Mouse (Mus musculus) adrenal gland, postnatal 25 days (tissue): ENCODE measurements around the gene Cacng5. TPM values are rescaled to one million over a fixed set of nuclear protein-coding genes. Genes with fewer than 3 reads are reported as not detected.
A peak's percentile ranks its signal among the peaks of the same experiment; 100 is the strongest.

Experiments
- DNase-seq: peaks from one replicate; pipeline ENCODE4 v3.0.0; 2021; ENCODE audit warnings: mixed read lengths
- total RNA-seq: library from RNA; stranded (reverse); gene quantifications from 2 replicates; pipeline ENCODE4 v1.2.3, GENCODE M21; 2021

The Cacng5 gene
- total RNA-seq, 1 experiment from 2014 or later, result 0.15 TPM

DNA sequence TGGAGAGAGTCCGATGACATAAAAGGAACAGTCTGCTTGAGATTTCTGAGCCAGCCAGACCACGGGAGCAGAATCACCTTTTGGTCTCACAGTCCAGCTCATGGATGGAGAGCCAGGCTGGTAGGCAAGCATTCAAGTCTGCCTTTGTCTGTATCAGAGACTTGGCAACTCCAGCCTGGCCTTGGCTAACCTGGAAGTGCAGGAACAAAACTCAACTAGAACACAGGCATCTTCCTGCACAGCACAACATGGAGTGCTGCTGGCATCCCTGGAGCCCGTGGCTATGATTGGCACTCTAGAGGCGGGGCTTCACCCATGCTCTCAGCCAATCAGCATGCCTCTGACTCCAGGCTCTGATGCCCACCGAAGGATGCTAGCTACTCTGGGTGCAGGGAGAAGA is 38.0 kb downstream of the Cacng5 start:
- no peak for DNase-seq

GRCm38 (mm10) chr11:107875861-107876494 is 38.9 kb downstream of the Cacng5 start:
- DNase-seq, result no peak

GRCm38 (mm10) chr11:107872743-107873142 is 42.1 kb downstream of the Cacng5 start:
- no peak for DNase-seq

GRCm38 (mm10) chr11:107867509-107867908 is 47.3 kb downstream of the Cacng5 start:
- no peak for DNase-seq

DNA sequence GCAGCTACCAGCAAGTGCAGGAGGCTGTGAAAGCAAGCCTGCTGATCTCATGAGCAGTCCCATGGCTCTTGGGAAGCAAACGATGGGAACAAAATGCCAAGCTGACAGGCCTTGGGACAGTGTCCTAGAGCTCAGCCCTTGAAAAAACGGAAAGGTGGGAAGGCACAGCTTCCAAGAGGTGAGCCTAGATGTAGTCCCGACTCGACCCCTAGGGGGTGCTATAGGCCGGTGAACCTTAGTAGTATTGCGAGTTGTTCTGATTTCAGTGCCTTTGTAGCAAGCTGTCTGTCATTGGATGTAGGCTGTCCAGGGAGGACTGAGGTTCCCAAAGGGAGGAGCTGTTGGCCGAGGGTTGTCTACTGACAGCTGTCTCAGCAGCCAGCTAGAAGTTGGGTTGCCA is 49.7 kb downstream of the Cacng5 start:
- DNase-seq, result peak; percentile 77

DNA sequence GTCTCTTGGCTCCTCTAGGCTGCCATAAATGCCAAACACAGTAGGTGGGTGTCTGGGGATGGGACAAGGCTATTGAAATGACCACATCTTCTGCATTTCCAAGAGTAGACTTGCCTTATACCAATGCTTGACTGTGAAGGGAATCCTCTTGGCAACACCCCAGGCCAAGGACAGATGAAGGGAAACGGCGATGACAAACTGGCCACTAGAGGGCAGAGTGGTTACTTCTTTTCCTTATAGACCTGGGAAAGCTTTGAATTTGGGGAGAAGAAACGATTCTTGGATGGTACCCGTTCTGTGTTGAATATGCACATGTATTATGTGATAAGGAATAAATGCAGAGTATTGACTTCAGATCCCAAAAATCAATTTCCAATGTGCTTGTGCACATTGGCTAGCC is 50.8 kb downstream of the Cacng5 start:
- DNase-seq, result peak; percentile 66

GRCm38 (mm10) chr11:107861738-107862137 is 53.1 kb downstream of the Cacng5 start:
- DNase-seq, result no peak

DNA sequence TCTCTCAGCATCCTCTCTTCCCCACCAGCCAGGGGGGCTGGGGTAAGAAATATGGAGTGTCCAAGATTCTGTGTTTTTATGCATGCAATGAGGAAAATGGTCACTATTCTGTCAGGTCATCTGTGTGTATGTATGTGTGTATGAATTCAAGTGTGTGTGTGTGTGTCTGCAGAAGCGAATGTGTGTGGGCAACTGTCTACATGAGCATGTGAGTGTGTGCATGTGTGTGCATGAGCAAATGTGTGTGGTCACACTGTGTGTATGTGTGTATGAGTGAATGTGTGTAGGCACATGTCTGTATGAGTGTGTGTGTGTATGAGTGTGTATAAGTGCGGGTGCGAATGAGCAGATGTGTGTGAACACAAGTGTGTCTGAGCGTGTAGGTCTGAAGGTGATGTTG is 55.0 kb downstream of the Cacng5 start:
- DNase-seq, result no peak

- DNase-seq, result peak; percentile 10
Observed at GRCm38 (mm10) chr11:107859288-107859687, 55.6 kb downstream of the Cacng5 start.

- peak; percentile 58 for DNase-seq
Observed at GRCm38 (mm10) chr11:107853088-107853487, 61.8 kb downstream of the Cacng5 start.

DNA sequence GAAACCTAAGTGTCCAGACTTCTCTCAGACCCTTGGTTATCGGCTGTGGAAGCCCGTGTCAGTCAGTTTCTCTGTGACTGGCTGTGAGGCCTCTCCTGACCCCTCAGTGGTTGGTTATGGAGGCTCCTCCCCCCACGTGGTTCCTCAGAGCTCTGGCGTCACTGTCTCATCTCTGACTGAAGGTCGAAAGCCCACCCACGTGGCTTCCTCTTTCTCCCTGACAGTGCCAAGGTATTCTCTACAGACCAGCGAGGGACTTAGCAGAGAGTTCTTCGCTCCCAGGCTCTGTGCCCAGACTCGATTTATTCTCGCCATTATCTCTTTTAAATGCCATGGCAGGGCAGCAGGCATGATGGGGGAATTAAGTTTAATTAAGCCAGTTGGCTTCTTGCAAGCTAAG is 65.2 kb downstream of the Cacng5 start:
- peak; percentile 3 for DNase-seq

DNA sequence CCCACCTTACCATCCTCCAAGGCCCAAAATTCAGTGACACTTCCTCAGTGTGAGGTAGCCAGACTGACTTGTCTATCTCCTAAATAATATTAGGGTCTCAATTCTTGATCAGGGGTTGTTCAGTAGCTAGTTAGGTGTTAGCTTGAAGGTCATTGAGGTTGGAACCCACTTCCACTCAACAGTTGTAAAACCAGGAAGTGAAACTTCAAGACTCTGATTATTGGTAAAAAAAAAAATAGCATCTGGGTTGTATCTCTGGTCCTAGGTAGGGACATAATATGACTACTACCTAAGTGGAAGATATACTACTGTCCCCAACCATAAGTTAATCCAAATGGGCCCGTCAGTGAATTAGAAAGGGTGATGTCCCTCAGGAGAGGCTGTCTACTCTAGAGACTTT is 70.7 kb downstream of the Cacng5 start:
- DNase-seq, result no peak

DNA sequence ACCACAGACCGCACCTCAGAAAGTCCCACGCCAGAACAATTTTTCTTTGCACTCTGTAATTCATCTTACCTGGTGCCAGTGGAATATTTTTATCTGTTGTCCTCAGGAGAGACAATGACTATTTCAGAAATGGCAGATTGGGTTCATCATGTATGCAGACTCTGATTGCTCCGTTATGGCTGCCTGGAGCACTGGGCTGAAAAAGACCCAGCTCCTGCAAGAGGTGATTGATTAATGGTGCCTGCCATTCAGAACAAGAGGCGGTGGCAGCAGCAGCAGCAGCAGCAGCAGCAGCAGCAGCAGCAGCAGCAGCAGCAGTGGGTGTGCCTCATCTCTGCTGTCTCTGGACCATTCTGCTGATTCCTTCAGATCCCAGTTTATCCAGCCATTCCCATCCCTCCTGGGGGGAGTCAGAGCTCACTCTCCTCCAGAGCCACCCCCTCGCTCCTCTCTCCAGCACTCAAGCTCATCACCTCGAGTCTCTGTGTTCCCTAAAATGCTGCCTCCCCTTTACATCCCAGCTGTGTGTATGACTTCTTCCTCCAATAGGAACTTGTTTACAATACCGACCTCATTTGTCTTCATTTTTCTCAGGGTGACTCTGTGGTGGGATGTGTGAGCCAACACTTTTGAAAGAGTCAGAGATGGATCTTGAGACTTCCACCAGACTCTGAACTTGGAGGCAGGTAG is 81.4 kb downstream of the Cacng5 start:
- DNase-seq, result no peak

Other genes with a start within 250 kb of the Cacng5 start
- gene Cacng1, start 198.5 kb downstream of the Cacng5 start, total RNA-seq, result not detected in 2 replicates
- gene Cacng4, start 120.5 kb downstream of the Cacng5 start, total RNA-seq, result 4.3 and 6.9 TPM in 2 replicates